Mouse (Mus musculus): ENCODE data around the gene Xab2. TPM values are rescaled to one million over a fixed set of nuclear protein-coding genes. Genes with fewer than 3 reads are reported as not detected.
A peak's percentile ranks its signal among the peaks of the same experiment; 100 is the strongest.
"Not testable (repeated sequence)": the region's sequence is repeated elsewhere in the genome, so short reads cannot be mapped to it uniquely, and the experiment has no call there.

The Xab2 gene
- polyA plus RNA-seq, 1 experiment from 2014 or later = 71.6 TPM

- no peak for DNase-seq (ENCODE audit: low spot score)
- Histone ChIP-seq H3K27ac (no peak overlapping the region), H3K4me3 (no peak overlapping the region), H3K27me3 (ENCODE audit: insufficient read depth, poor library complexity, severe bottlenecking) (no peaks in the 10 kb centered on the region), H3K36me3 (peaks cover 95% of the 10 kb centered on the region), H3K9me3 (no peaks in the 10 kb centered on the region), H3K4me1 (replicated peaks) (no peaks in the 10 kb centered on the region)
- 80% methylated on average over 13 of the region's 13 CpGs for whole genome bisulfite sequencing
These were observed 17.7 kb downstream of the Xab2 start for GRCm38 (mm10) chr8:3603439-3603838.

DNA sequence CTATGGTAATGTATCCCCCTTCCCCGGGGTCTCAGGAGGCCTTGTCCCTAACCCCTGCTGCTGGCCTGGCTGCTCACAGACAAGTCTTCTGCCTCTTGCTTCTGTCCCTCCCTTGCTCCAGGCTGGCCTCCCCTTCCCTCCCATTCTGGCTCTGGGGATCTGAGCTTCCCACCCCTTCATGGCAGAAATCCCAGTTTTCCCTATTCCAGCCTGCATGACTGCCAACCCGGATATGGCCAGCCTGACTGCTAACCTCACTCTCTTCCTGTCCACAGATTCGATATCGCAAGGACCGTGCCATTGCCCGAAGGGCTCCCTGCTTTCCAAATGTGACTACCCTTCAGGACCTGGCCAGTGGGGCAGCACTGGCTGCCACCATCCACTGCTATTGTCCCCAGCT, 20.7 kb downstream of the Xab2 start:
- 94% methylated on average over 6 of the region's 6 CpGs for WGBS
- no peak overlapping the region for H3K4me3 ChIP-seq
- peaks cover 74% of the 10 kb centered on the region for H3K36me3 ChIP-seq
- H3K27ac ChIP-seq = no peak overlapping the region
- H3K4me1 ChIP-seq (replicated peaks) = no peaks in the 10 kb centered on the region
- no peaks in the 10 kb centered on the region for H3K27me3 ChIP-seq (ENCODE audit: insufficient read depth, poor library complexity, severe bottlenecking)
- H3K9me3 ChIP-seq = no peaks in the 10 kb centered on the region
- no peak for DNase-seq (ENCODE audit: low spot score)

DNA sequence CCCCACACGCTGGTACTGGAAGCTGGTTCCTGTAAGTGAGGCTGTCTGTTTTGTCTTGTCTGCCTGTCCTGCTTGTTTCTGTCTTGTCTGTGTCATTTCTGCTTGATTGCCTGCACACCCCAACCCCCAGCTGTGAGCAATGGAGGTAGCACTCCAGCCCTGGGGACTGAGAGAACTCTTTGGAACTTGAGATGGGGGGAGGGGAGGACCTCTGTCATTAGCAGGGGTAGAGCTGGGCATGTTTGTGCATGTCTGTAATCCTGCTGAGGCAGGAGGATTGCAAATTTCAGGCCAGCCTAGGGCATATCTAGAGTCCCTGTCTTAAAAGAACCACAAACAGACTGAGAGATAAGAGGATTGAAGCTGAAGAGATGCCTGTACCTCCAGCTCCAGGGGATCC, 21.9 kb downstream of the Xab2 start:
- Histone ChIP-seq H3K4me3 (no peak overlapping the region), H3K27me3 (ENCODE audit: insufficient read depth, poor library complexity, severe bottlenecking) (no peaks in the 10 kb centered on the region), H3K4me1 (replicated peaks) (no peaks in the 10 kb centered on the region), H3K36me3 (peaks cover 62% of the 10 kb centered on the region), H3K9me3 (no peaks in the 10 kb centered on the region), H3K27ac (no peak overlapping the region)
- DNase-seq (ENCODE audit: low spot score) = no peak
- WGBS = 68% methylated on average over 1 of the region's 1 CpGs

DNA sequence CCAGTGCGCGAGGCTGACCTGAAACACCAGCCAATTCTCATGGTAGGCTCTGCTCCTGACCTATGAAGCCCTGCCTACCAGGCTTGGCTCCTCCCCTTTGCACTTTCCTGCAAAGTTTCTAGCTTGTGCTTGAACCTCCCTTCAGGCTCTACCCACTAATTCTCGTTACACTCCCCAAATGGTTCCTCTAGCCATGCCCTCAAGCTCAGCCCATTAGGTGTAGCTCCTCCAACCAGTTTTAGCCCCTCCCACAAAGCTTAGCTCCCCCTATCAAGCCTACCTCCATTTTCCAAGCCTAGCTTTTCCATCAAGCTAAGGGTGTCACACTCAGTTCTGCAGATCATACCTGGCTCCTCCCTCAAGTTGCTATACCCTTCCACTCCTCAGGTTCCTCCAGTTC, 23.1 kb downstream of the Xab2 start:
- WGBS = 86% methylated on average over 3 of the region's 3 CpGs
- no peaks in the 10 kb centered on the region for H3K27me3 ChIP-seq (ENCODE audit: insufficient read depth, poor library complexity, severe bottlenecking)
- H3K4me1 ChIP-seq (replicated peaks) = no peaks in the 10 kb centered on the region
- no peak overlapping the region for H3K27ac ChIP-seq
- DNase-seq (ENCODE audit: low spot score) = no peak
- H3K36me3 ChIP-seq = peaks cover 50% of the 10 kb centered on the region
- no peaks in the 10 kb centered on the region for H3K9me3 ChIP-seq
- H3K4me3 ChIP-seq = no peak overlapping the region

DNA sequence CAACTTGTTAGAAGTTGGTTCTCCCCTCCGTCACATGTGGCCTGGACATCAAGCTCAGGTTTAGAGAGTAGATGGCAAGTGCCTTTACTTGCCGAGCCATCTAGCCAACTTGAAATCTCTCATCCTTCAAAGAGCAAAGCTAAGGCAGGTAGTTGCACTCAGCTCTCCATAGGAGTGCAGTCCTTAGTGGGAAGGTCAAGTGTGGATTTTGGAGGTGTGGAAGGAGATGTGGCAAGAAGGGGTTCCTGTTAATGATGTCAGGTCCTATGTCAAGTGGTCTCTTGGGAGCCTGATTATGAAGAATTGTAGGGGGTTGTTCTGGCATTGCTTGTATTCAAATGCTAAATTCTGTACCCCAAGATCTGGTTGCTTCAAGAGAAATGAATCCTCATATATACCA, 26.6 kb downstream of the Xab2 start:
- Histone ChIP-seq H3K4me3 (no peak overlapping the region), H3K4me1 (replicated peaks) (no peaks in the 10 kb centered on the region), H3K36me3 (peaks cover 19% of the 10 kb centered on the region), H3K9me3 (no peaks in the 10 kb centered on the region), H3K27ac (no peak overlapping the region), H3K27me3 (ENCODE audit: insufficient read depth, poor library complexity, severe bottlenecking) (no peaks in the 10 kb centered on the region)
- DNase-seq (ENCODE audit: low spot score) = no peak
- WGBS = 90% methylated on average over 2 of the region's 2 CpGs

- peaks cover 7% of the 10 kb centered on the region for H3K4me1 ChIP-seq (replicated peaks)
- no peak for DNase-seq (ENCODE audit: low spot score)
- no peaks in the 10 kb centered on the region for H3K9me3 ChIP-seq
- H3K27me3 ChIP-seq (ENCODE audit: insufficient read depth, poor library complexity, severe bottlenecking) = no peaks in the 10 kb centered on the region
- H3K36me3 ChIP-seq = peaks cover 9% of the 10 kb centered on the region
- no peak overlapping the region for H3K27ac ChIP-seq
- WGBS = 86% methylated on average over 3 of the region's 3 CpGs
- no peak overlapping the region for H3K4me3 ChIP-seq
These were observed 27.6 kb downstream of the Xab2 start for GRCm38 (mm10) chr8:3593470-3593869.

DNA sequence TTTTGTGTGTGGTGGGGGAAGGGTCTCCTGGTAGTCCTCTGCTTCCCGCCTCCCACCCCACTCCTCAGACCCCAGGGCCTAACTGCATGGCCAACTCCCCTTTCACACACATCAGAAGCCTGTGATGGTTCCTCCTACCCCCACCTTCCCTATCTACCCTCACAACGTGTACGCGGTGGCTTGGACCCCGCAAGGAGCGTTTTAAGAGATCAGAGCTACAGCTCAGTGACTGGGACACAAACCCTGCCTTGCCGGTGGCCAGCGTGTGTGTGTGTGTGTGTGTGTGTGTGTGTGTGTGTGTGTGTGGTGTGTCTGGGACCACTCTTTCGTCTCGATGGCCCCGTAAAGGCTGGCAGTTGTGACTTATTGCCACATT, 32.9 kb downstream of the Xab2 start:
- peak; percentile 42 for DNase-seq (ENCODE audit: low spot score)

GRCm38 (mm10) chr8:3587391-3588257, 33.5 kb downstream of the Xab2 start:
- peak; percentile 72 for DNase-seq (ENCODE audit: low spot score)
- Histone ChIP-seq H3K27ac (peak overlapping the region; percentile 88), H3K36me3 (no peaks in the 10 kb centered on the region), H3K4me1 (replicated peaks) (peaks cover 14% of the 10 kb centered on the region), H3K4me3 (peak overlapping the region; percentile 70), H3K27me3 (ENCODE audit: insufficient read depth, poor library complexity, severe bottlenecking) (peaks cover 16% of the 10 kb centered on the region), H3K9me3 (no peaks in the 10 kb centered on the region)
- under 1% methylated on average over 77 of the region's 77 CpGs for WGBS

More for the DNA sequence above, 32.9 kb downstream of the Xab2 start:
- H3K27ac ChIP-seq = peak overlapping the region; percentile 88
- H3K9me3 ChIP-seq = no peaks in the 10 kb centered on the region
- H3K27me3 ChIP-seq (ENCODE audit: insufficient read depth, poor library complexity, severe bottlenecking) = peaks cover 16% of the 10 kb centered on the region
- peaks cover 14% of the 10 kb centered on the region for H3K4me1 ChIP-seq (replicated peaks)
- 2% methylated on average over 11 of the region's 11 CpGs for WGBS
- no peaks in the 10 kb centered on the region for H3K36me3 ChIP-seq
- peak overlapping the region; percentile 70 for H3K4me3 ChIP-seq

DNA sequence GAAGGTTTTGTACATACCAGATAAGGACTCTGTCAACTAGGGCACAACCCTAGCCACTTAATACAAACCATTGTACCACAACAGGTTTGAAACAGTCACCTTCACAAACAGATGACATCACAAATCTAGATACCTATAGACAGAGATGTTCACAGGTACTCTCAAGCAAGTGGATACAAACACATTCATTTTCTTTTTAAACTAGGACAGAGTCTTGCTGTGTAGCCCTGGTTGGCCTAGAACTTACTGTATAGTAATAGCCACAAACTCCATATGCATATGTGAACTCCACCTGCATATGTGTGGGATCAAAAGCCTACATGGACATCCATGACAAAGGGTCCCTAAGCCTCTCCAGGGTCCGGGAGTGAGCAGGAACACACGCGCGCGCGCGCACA, 34.1 kb downstream of the Xab2 start, which contains the start of gene Camsap3:
Camsap3 (plus strand) TSS at position 301 of the 398 bp plus-strand sequence.
- Histone ChIP-seq H3K36me3 (no peaks in the 10 kb centered on the region), H3K27ac (peak within 1 kb of the TSS; percentile 88), H3K4me3 (peak within 1 kb of the TSS; percentile 70), H3K4me1 (replicated peaks) (peaks cover 14% of the 10 kb centered on the region), H3K27me3 (ENCODE audit: insufficient read depth, poor library complexity, severe bottlenecking) (peaks cover 16% of the 10 kb centered on the region), H3K9me3 (no peaks in the 10 kb centered on the region)
- WGBS = 4% methylated on average over 7 of the region's 7 CpGs
- DNase-seq (ENCODE audit: low spot score) = no peak

DNA sequence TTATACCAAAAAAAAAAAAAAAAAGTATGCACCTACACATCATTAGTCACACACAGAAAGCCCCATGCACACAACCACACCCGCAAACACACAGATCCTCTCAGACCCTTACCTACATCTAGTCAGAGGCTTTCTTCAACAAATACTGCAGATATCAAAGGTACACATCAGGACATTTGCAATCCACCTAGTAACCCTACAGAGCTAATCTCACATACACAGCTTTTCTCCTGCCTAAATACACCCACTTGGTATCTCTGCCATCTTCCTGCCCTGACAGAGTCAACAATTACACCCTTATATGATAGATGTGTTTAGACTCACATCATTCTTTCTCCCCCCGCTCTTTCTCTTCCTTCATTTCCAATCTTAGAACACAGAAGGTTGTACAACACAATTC, 34.7 kb downstream of the Xab2 start:
- Histone ChIP-seq H3K9me3 (no peaks in the 10 kb centered on the region), H3K36me3 (no peaks in the 10 kb centered on the region), H3K27ac (no peak overlapping the region), H3K4me1 (replicated peaks) (peaks cover 14% of the 10 kb centered on the region), H3K27me3 (ENCODE audit: insufficient read depth, poor library complexity, severe bottlenecking) (peaks cover 16% of the 10 kb centered on the region), H3K4me3 (no peak overlapping the region)
- no peak for DNase-seq (ENCODE audit: low spot score)
- 91% methylated on average over 2 of the region's 2 CpGs for whole genome bisulfite sequencing

DNA sequence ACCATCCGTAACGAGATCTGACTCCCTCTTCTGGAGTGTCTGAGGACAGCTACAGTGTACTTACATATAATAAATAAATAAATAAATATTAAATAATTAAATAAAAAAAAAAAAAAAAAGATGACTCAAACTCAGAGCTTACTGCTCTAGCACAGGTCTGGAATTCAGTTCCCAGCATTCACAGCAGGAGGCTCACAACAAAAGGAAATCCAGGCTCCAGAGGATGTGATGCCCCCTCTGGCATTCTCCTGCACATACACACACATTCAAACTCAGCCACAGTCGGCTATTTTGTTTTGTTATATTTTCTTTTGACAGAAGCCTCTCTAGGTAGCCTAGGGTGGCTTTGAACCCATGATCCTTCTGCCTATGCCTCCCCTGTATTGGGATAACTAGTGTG, 39.2 kb downstream of the Xab2 start:
- not testable (repeated sequence) for H3K4me3 ChIP-seq; H3K4me1 ChIP-seq (replicated peaks); H3K9me3 ChIP-seq; H3K27me3 ChIP-seq (ENCODE audit: insufficient read depth, poor library complexity, severe bottlenecking); DNase-seq (ENCODE audit: low spot score); H3K36me3 ChIP-seq; H3K27ac ChIP-seq
- 92% methylated on average over 3 of the region's 3 CpGs for WGBS

GRCm38 (mm10) chr8:3579390-3580364, 41.4 kb downstream of the Xab2 start:
- 82% methylated on average over 9 of the region's 9 CpGs for WGBS
- no peak overlapping the region for H3K4me3 ChIP-seq
- no peaks in the 10 kb centered on the region for H3K36me3 ChIP-seq
- H3K27me3 ChIP-seq (ENCODE audit: insufficient read depth, poor library complexity, severe bottlenecking) = no peaks in the 10 kb centered on the region
- no peaks in the 10 kb centered on the region for H3K9me3 ChIP-seq
- H3K4me1 ChIP-seq (replicated peaks) = no peaks in the 10 kb centered on the region
- DNase-seq (ENCODE audit: low spot score) = no peak
- no peak overlapping the region; the same call in 1 of the 2 replicates for H3K27ac ChIP-seq
